Mouse (Mus musculus): ENCODE data around the gene Rps16.

Rps16 gene

GRCm38 (mm10) chr7:28392429-28393271, 42.2 kb downstream of the Rps16 start, which contains the start of the genes Med29 and Paf1:
Med29 (minus strand) TSS chr7:28392708.
Paf1 (plus strand) TSS chr7:28392951.
- DNase-seq, result peak; percentile 99

DNA sequence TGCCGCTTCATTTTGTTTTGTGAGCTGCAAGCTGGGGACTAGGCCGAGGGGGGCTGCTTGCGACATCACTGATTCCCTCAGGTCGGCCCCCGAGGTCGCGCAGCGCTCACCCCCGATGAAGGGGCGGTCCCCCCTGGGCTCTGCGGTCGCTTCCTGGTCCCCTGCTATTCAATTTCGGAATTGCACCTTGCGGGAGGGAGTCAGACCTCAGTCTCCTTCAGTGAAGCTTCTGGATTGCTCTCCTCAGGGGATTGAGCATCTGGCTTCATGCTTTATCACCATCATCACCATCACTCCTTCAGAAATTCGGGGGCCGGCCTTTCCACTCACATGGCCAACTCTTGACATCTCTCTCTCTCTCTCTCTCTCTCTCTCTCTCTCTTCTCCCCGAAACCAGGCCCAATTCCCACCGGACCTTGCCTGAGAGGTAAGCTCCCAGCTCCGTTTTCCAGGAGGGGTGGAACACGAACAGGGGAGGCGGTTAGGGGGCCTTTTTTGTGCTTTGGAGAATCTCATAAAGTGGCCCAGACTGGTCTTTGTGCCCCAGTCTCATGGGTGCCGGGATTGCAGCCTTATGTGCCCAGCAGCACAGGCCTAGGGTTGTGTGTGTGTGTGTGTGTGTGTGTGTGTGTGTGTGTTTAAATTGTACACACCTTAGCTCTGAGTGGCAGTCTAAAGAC, 43.0 kb downstream of the Rps16 start:
- DNase-seq, result no peak

GRCm38 (mm10) chr7:28395425-28395824, 45.0 kb downstream of the Rps16 start:
- DNase-seq, result no peak

- DNase-seq, result peak; percentile 59
Measured at GRCm38 (mm10) chr7:28398000-28398399, 47.5 kb downstream of the Rps16 start.

- DNase-seq, result no peak
Measured at GRCm38 (mm10) chr7:28398696-28399340, 48.4 kb downstream of the Rps16 start.

GRCm38 (mm10) chr7:28401030-28401429, 50.6 kb downstream of the Rps16 start:
- DNase-seq, result no peak

- DNase-seq, result no peak
Measured at GRCm38 (mm10) chr7:28401942-28402341, 51.5 kb downstream of the Rps16 start.

Data from lung, postnatal 36 days (tissue).